Mouse (Mus musculus) small intestine, adult 2 months (tissue): ENCODE data around the gene Vps37b.

Experiments used
- CTCF ChIP-seq: fragments of 200-500 bp; IDR thresholded peaks from 2 replicates; pipeline ENCODE4 v1.5.1; 2012; ENCODE audit warnings: low read depth, mild to moderate bottlenecking, control low read depth, inconsistent platforms, low read length, moderate library complexity, mixed read lengths; ENCODE audit not compliant: insufficient replicate concordance, insufficient read length; ENCODE audit errors: extremely low read depth
- POLR2A ChIP-seq: fragments of 200-500 bp; IDR thresholded peaks from 2 replicates; pipeline ENCODE4 v1.6.1; 2012; ENCODE audit warnings: low read depth, mild to moderate bottlenecking, control low read depth, inconsistent platforms, low read length, moderate library complexity

- TF ChIP-seq CTCF (peak; percentile 87; the same call in 1 of the 2 replicates), POLR2A (no peak)
Observed at GRCm38 (mm10) chr5:124000824-124001223, 31.2 kb downstream of the Vps37b start.
